Mouse (Mus musculus) adrenal gland, postnatal 25 days (tissue): ENCODE results near the gene Eef2. TPM values are rescaled to one million over a fixed set of nuclear protein-coding genes. Genes with fewer than 3 reads are reported as not detected.
"Not testable (repeated sequence)": the region's sequence is repeated elsewhere in the genome, so short reads cannot be mapped to it uniquely, and the experiment has no call there.

Experiments
- DNase-seq: peaks from one replicate; pipeline ENCODE4 v3.0.0; 2021; ENCODE audit warnings: mixed read lengths
- total RNA-seq: library from RNA; stranded (reverse); gene quantifications from 2 replicates; pipeline ENCODE4 v1.2.3, GENCODE M21; 2021

Gene Eef2
- total RNA-seq, 1 experiment from 2014 or later: 1,572 TPM

- DNase-seq: no peak
These were observed 30.1 kb upstream of the Eef2 start for GRCm38 (mm10) chr10:81146296-81146695.

- no peak for DNase-seq
These were observed 25.2 kb upstream of the Eef2 start for GRCm38 (mm10) chr10:81151261-81151660.

- DNase-seq: no peak
These were observed 23.8 kb upstream of the Eef2 start for GRCm38 (mm10) chr10:81152609-81153008.

GRCm38 (mm10) chr10:81154313-81154712, 22.1 kb upstream of the Eef2 start:
- DNase-seq: no peak

- DNase-seq: no peak
These were observed 21.7 kb upstream of the Eef2 start for GRCm38 (mm10) chr10:81154736-81155135.

GRCm38 (mm10) chr10:81161602-81162317, 14.7 kb upstream of the Eef2 start:
- DNase-seq: no peak

GRCm38 (mm10) chr10:81162318-81162652, 14.1 kb upstream of the Eef2 start:
- DNase-seq: no peak

GRCm38 (mm10) chr10:81165118-81165517, 11.3 kb upstream of the Eef2 start:
- DNase-seq: no peak

GRCm38 (mm10) chr10:81167200-81168086, 9.0 kb upstream of the Eef2 start, which contains the start of gene Pias4:
Gene Pias4, minus strand, starts transcription at chr10:81167923.
- peak; percentile 99 for DNase-seq

- no peak for DNase-seq
These were observed 8.4 kb upstream of the Eef2 start for GRCm38 (mm10) chr10:81168087-81168431.

- DNase-seq: peak; percentile 87
These were observed 7.7 kb upstream of the Eef2 start for GRCm38 (mm10) chr10:81168521-81169244.

- not testable (repeated sequence) for DNase-seq
These were observed 7.0 kb upstream of the Eef2 start for GRCm38 (mm10) chr10:81169411-81169900.

- peak; percentile 87 for DNase-seq
These were observed 3.3 kb upstream of the Eef2 start for GRCm38 (mm10) chr10:81173132-81173531.

- peak; percentile 88 for DNase-seq
These were observed 1.6 kb upstream of the Eef2 start for GRCm38 (mm10) chr10:81174617-81175344.

- not testable (repeated sequence) for DNase-seq
These were observed 1.1 kb upstream of the Eef2 start for GRCm38 (mm10) chr10:81175345-81175701.

GRCm38 (mm10) chr10:81175936-81176465, 430 bp upstream of the Eef2 start:
- DNase-seq: no peak

- peak; percentile 59 for DNase-seq
These were observed 1.1 kb downstream of the Eef2 start for GRCm38 (mm10) chr10:81177491-81177925.

- no peak for DNase-seq
These were observed 1.7 kb downstream of the Eef2 start for GRCm38 (mm10) chr10:81177958-81178712.

- DNase-seq: no peak
These were observed 2.5 kb downstream of the Eef2 start for GRCm38 (mm10) chr10:81178927-81179326.

GRCm38 (mm10) chr10:81179451-81180342, 3.3 kb downstream of the Eef2 start:
- no peak for DNase-seq
